Mouse (Mus musculus): ENCODE results near the gene Reep6. TPM values are rescaled to one million over a fixed set of nuclear protein-coding genes. Genes with fewer than 3 reads are reported as not detected.
A peak's percentile ranks its signal among the peaks of the same experiment; 100 is the strongest.

The Reep6 gene
- polyA plus RNA-seq, 1 experiment from 2014 or later = 5.5 TPM

- peak within 1 kb of the TSS; percentile 76 for H3K9ac ChIP-seq (ENCODE audit: low read length)
- under 1% methylated on average over 34 of the region's 34 CpGs for WGBS
- ATAC-seq (ENCODE audit: insufficient read depth, low FRiP score, low TSS enrichment) = peak; percentile 45; the same call in 1 of the 2 replicates
- H3K36me3 ChIP-seq (ENCODE audit: control insufficient read depth, insufficient read depth, low read length) = peaks cover 4% of the 10 kb centered on the region; the same call in 1 of the 2 replicates
- H3K4me1 ChIP-seq (ENCODE audit: control insufficient read depth, insufficient read depth, low read length) = peaks cover 17% of the 10 kb centered on the region
- H3K27ac ChIP-seq (ENCODE audit: low read depth, low read length) = no peak within 1 kb of the TSS
- peak within 1 kb of the TSS; percentile 91 for H3K4me3 ChIP-seq (ENCODE audit: low read depth, low read length)
- peaks cover 13% of the 10 kb centered on the region for H3K27me3 ChIP-seq (ENCODE audit: control insufficient read depth, insufficient read depth, low read length)
- peak; percentile 91 for DNase-seq (ENCODE audit: low spot score)
- no peaks in the 10 kb centered on the region for H3K9me3 ChIP-seq (ENCODE audit: control insufficient read depth, low read length)
- peak within 1 kb of the TSS; percentile 87 for H3K4me2 ChIP-seq (ENCODE audit: low read depth)
Measured at GRCm38 (mm10) chr10:80320340-80320760, 9.4 kb upstream of the Reep6 start, which contains the start of gene 2310011J03Rik. 2310011J03Rik (minus strand) TSS chr10:80320537.

DNA sequence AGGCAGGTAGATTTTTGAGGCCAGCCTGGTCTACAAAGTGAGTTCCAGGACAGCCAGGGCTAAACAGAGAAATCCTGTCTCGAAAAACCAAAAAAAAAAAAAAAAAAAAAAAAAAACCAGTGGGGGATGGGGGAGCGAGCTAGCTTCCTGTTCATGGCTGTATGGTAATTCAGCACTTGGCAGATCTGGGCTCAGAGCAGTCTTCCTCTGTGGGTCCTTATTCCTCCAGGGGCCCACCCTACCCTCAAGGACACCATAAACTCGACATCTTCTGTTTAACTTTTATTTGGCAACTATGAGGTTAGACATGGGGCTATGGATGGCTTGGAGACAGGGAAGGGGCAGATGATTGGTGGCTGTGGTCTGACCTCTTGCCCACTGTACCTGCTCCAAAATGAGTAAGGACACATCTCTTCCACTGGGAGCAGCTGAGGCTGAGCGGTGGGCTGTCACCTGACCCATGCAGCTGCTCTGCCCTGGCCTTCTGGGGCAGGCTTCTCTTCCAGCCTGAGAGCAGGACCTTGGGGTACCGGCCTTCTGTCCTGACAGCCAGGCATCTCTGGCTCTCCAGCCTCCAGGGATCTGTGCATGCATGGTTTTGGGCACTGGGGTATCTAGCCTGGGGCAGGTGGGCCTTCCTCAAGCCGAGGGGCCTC lies 8.6 kb upstream of the Reep6 start:
- Histone ChIP-seq H3K4me3 (ENCODE audit: low read depth, low read length) (no peak overlapping the region), H3K9ac (ENCODE audit: low read length) (no peak overlapping the region), H3K36me3 (ENCODE audit: control insufficient read depth, insufficient read depth, low read length) (peaks cover 2% of the 10 kb centered on the region; the same call in 1 of the 2 replicates), H3K27me3 (ENCODE audit: control insufficient read depth, insufficient read depth, low read length) (peaks cover 7% of the 10 kb centered on the region), H3K27ac (ENCODE audit: low read depth, low read length) (no peak overlapping the region), H3K4me2 (ENCODE audit: low read depth) (no peak overlapping the region), H3K4me1 (ENCODE audit: control insufficient read depth, insufficient read depth, low read length) (peaks cover 14% of the 10 kb centered on the region), H3K9me3 (ENCODE audit: control insufficient read depth, low read length) (no peaks in the 10 kb centered on the region)
- 82% methylated on average over 6 of the region's 6 CpGs for WGBS
- ATAC-seq (ENCODE audit: insufficient read depth, low FRiP score, low TSS enrichment) (no peak), DNase-seq (ENCODE audit: low spot score) (no peak)

GRCm38 (mm10) chr10:80321670-80322581 lies 7.8 kb upstream of the Reep6 start:
- Histone ChIP-seq H3K36me3 (ENCODE audit: control insufficient read depth, insufficient read depth, low read length) (peaks cover 2% of the 10 kb centered on the region; the same call in 1 of the 2 replicates), H3K27me3 (ENCODE audit: control insufficient read depth, insufficient read depth, low read length) (no peaks in the 10 kb centered on the region; the same call in 1 of the 2 replicates), H3K9me3 (ENCODE audit: control insufficient read depth, low read length) (no peaks in the 10 kb centered on the region), H3K4me2 (ENCODE audit: low read depth) (peak overlapping the region; percentile 93; the same call in 1 of the 2 replicates), H3K27ac (ENCODE audit: low read depth, low read length) (no peak overlapping the region), H3K4me1 (ENCODE audit: control insufficient read depth, insufficient read depth, low read length) (peaks cover 14% of the 10 kb centered on the region), H3K4me3 (ENCODE audit: low read depth, low read length) (no peak overlapping the region), H3K9ac (ENCODE audit: low read length) (no peak overlapping the region; the same call in 1 of the 2 replicates)
- no peak for ATAC-seq (ENCODE audit: insufficient read depth, low FRiP score, low TSS enrichment)
- no peak for DNase-seq (ENCODE audit: low spot score)
- 93% methylated on average over 21 of the region's 21 CpGs for WGBS

- DNase-seq (ENCODE audit: low spot score) (no peak), ATAC-seq (ENCODE audit: insufficient read depth, low FRiP score, low TSS enrichment) (no peak)
- no peaks in the 10 kb centered on the region for H3K27me3 ChIP-seq (ENCODE audit: control insufficient read depth, insufficient read depth, low read length)
- H3K4me1 ChIP-seq (ENCODE audit: control insufficient read depth, insufficient read depth, low read length) = peaks cover 14% of the 10 kb centered on the region
- H3K9me3 ChIP-seq (ENCODE audit: control insufficient read depth, low read length) = no peaks in the 10 kb centered on the region
- no peak overlapping the region for H3K27ac ChIP-seq (ENCODE audit: low read depth, low read length)
- H3K4me3 ChIP-seq (ENCODE audit: low read depth, low read length) = peak overlapping the region; percentile 44
- WGBS = 13% methylated on average over 24 of the region's 28 CpGs
- H3K36me3 ChIP-seq (ENCODE audit: control insufficient read depth, insufficient read depth, low read length) = peaks cover under 1% of the 10 kb centered on the region; the same call in 1 of the 2 replicates
- H3K9ac ChIP-seq (ENCODE audit: low read length) = peak overlapping the region; percentile 56; the same call in 1 of the 2 replicates
- peak overlapping the region; percentile 93 for H3K4me2 ChIP-seq (ENCODE audit: low read depth)
Measured at GRCm38 (mm10) chr10:80322811-80323211, 6.9 kb upstream of the Reep6 start.

DNA sequence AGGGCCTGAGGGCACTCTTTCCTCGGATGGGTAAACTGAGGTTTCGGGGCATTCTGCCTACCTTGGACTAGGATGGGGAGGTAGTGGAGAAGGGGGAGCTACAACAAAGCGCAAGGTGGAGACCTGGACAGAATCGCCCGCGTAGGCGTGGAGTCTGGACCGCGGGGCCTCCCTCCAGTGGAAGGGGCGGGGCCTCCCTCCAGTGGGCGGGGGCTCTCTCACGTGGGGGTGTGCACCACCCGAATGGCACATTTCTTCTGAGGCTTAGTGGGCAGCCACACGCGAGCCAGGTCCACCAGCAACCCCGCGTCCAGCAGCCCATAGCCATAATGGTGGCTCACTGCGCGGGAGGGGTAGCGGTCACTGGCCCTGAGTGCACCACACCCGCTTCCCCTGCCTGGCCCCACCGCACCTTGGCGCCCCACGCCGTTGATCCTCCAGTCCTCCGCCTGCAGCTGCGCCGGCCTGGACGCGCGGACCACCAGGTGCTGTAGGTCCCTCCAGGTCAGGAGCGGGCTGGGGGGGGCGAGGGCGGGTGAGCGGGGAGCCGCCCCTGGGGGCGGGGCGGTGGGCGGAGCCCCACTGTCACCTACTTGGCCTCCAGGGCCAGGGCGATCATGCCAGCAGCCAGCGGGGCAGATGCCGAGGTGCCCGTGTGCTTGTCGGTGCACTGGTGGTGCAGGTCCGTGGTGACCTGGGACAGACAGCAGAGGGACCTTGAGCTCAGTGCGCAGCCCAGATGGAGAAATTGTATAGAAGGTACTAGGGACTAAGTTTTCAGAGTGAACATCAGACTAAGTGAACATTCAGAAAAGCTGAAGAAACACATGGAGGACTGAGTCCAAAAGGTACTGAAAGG lies 6.3 kb upstream of the Reep6 start:
- H3K4me2 ChIP-seq (ENCODE audit: low read depth) = peak overlapping the region; percentile 93
- peaks cover 14% of the 10 kb centered on the region for H3K4me1 ChIP-seq (ENCODE audit: control insufficient read depth, insufficient read depth, low read length)
- ATAC-seq (ENCODE audit: insufficient read depth, low FRiP score, low TSS enrichment) (peak; percentile 32; the same call in 1 of the 2 replicates), DNase-seq (ENCODE audit: low spot score) (peak; percentile 53)
- no peak overlapping the region for H3K27ac ChIP-seq (ENCODE audit: low read depth, low read length)
- H3K36me3 ChIP-seq (ENCODE audit: control insufficient read depth, insufficient read depth, low read length) = no peaks in the 10 kb centered on the region
- H3K9ac ChIP-seq (ENCODE audit: low read length) = peak overlapping the region; percentile 56
- H3K4me3 ChIP-seq (ENCODE audit: low read depth, low read length) = peak overlapping the region; percentile 44
- H3K27me3 ChIP-seq (ENCODE audit: control insufficient read depth, insufficient read depth, low read length) = no peaks in the 10 kb centered on the region
- H3K9me3 ChIP-seq (ENCODE audit: control insufficient read depth, low read length) = no peaks in the 10 kb centered on the region
- 2% methylated on average over 39 of the region's 46 CpGs for WGBS

DNA sequence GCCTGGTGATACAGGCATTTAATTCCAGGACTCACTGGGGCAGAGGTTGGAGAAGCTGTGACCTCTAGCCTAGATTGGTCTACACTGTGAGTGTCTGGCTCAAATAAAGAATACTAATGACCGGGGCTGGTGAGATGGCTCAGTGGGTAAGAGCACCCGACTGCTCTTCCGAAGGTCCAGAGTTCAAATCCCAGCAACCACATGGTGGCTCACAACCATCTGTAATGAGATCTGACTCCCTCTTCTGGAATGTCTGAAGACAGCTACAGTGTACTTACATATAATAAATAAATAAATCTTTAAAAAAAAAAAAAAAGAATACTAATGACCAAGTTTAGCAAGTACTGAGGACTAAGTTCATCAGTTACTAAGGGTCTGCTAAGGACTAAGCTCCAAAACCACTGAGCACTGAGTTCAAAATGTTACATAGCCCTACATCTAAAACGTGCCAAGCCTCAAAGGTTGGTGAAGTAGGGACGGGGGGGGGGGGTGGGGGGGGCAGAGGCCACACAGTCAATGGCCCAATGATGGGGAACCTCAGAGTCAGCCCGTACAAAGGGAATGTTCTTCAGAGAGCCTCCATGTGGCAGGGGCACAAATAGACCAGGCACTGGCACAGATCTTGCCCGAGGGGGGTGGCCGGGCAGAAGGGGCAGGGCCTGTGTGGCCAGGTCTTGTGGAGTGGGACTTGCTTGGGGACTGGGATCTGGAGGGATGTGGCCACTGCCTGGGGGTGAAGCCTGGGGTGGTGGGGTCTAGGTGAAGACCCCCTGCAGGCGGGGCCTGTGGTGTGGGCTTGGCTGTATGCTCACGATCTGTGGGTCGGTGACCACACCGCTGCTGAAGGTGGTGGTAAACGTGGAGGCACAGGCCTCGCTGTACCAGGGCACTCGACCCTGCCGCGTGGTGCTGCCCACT lies 5.4 kb upstream of the Reep6 start:
- no peak overlapping the region; the same call in 1 of the 2 replicates for H3K4me2 ChIP-seq (ENCODE audit: low read depth)
- no peak for DNase-seq (ENCODE audit: low spot score)
- no peak overlapping the region for H3K9ac ChIP-seq (ENCODE audit: low read length)
- no peak for ATAC-seq (ENCODE audit: insufficient read depth, low FRiP score, low TSS enrichment)
- peaks cover 13% of the 10 kb centered on the region for H3K4me1 ChIP-seq (ENCODE audit: control insufficient read depth, insufficient read depth, low read length)
- no peaks in the 10 kb centered on the region for H3K36me3 ChIP-seq (ENCODE audit: control insufficient read depth, insufficient read depth, low read length)
- H3K27ac ChIP-seq (ENCODE audit: low read depth, low read length) = no peak overlapping the region
- H3K27me3 ChIP-seq (ENCODE audit: control insufficient read depth, insufficient read depth, low read length) = no peaks in the 10 kb centered on the region
- H3K4me3 ChIP-seq (ENCODE audit: low read depth, low read length) = no peak overlapping the region
- WGBS = 81% methylated on average over 17 of the region's 17 CpGs
- no peaks in the 10 kb centered on the region for H3K9me3 ChIP-seq (ENCODE audit: control insufficient read depth, low read length)

GRCm38 (mm10) chr10:80325045-80325444 lies 4.7 kb upstream of the Reep6 start:
- DNase-seq (ENCODE audit: low spot score) (no peak), ATAC-seq (ENCODE audit: insufficient read depth, low FRiP score, low TSS enrichment) (no peak)
- H3K36me3 ChIP-seq (ENCODE audit: control insufficient read depth, insufficient read depth, low read length) = no peaks in the 10 kb centered on the region
- no peak overlapping the region for H3K4me2 ChIP-seq (ENCODE audit: low read depth)
- H3K9me3 ChIP-seq (ENCODE audit: control insufficient read depth, low read length) = no peaks in the 10 kb centered on the region
- WGBS = 77% methylated on average over 21 of the region's 21 CpGs
- H3K27me3 ChIP-seq (ENCODE audit: control insufficient read depth, insufficient read depth, low read length) = no peaks in the 10 kb centered on the region
- H3K27ac ChIP-seq (ENCODE audit: low read depth, low read length) = no peak overlapping the region
- no peak overlapping the region for H3K4me3 ChIP-seq (ENCODE audit: low read depth, low read length)
- no peak overlapping the region for H3K9ac ChIP-seq (ENCODE audit: low read length)
- H3K4me1 ChIP-seq (ENCODE audit: control insufficient read depth, insufficient read depth, low read length) = peaks cover 8% of the 10 kb centered on the region
